Mouse (Mus musculus): ENCODE data around the gene Cfap221. TPM values are rescaled to one million over a fixed set of nuclear protein-coding genes. Genes with fewer than 3 reads are reported as not detected.
A peak's percentile ranks its signal among the peaks of the same experiment; 100 is the strongest.

Cfap221 gene
- 0.55 and 1.5 TPM in 2 replicates for polyA plus RNA-seq (2015; fragmentation: Nextera tagmentation; extraction: Ambion mirVana)

GRCm38 (mm10) chr1:119996798-119997581 lies at the start of gene Cfap221:
Gene Cfap221, minus strand, starts transcription at chr1:119997234.
- 4% methylated on average over 30 of the region's 30 CpGs for WGBS
- 0 out of 2 replicates have a peak within 1 kb of the TSS, but pooled peaks have one; percentile 9 for H3K9ac ChIP-seq
- no peaks in the 10 kb centered on the region for H3K36me3 ChIP-seq
- no peaks in the 10 kb centered on the region for H3K27me3 ChIP-seq
- no peaks in the 10 kb centered on the region for H3K9me3 ChIP-seq (replicated peaks)
- H3K4me3 ChIP-seq (replicated peaks): peak within 1 kb of the TSS; percentile 52
- H3K4me2 ChIP-seq (replicated peaks): peak within 1 kb of the TSS; percentile 79
- ATAC-seq (ENCODE audit: insufficient number of reproducible peaks, low FRiP score, low TSS enrichment, low read depth): peak; percentile 82
- no peak within 1 kb of the TSS for H3K27ac ChIP-seq (replicated peaks)
- H3K4me1 ChIP-seq: no peaks in the 10 kb centered on the region

- Histone ChIP-seq H3K36me3 (no peaks in the 10 kb centered on the region), H3K27ac (replicated peaks) (no peak overlapping the region), H3K9me3 (replicated peaks) (no peaks in the 10 kb centered on the region), H3K4me2 (replicated peaks) (no peak overlapping the region), H3K4me1 (no peaks in the 10 kb centered on the region), H3K9ac (no peak overlapping the region), H3K27me3 (no peaks in the 10 kb centered on the region), H3K4me3 (replicated peaks) (no peak overlapping the region)
- ATAC-seq (ENCODE audit: insufficient number of reproducible peaks, low FRiP score, low TSS enrichment, low read depth): no peak
- 83% methylated on average over 16 of the region's 16 CpGs for WGBS
These were observed 47.5 kb upstream of the Cfap221 start for GRCm38 (mm10) chr1:120044584-120044983.

GRCm38 (mm10) chr1:120042421-120042820 lies 45.4 kb upstream of the Cfap221 start:
- Histone ChIP-seq H3K4me1 (no peaks in the 10 kb centered on the region), H3K4me3 (replicated peaks) (no peak overlapping the region), H3K4me2 (replicated peaks) (no peak overlapping the region), H3K27ac (replicated peaks) (no peak overlapping the region), H3K36me3 (no peaks in the 10 kb centered on the region), H3K9ac (no peak overlapping the region), H3K9me3 (replicated peaks) (no peaks in the 10 kb centered on the region), H3K27me3 (no peaks in the 10 kb centered on the region)
- 67% methylated on average over 8 of the region's 8 CpGs for WGBS
- no peak for ATAC-seq (ENCODE audit: insufficient number of reproducible peaks, low FRiP score, low TSS enrichment, low read depth)

- H3K9ac ChIP-seq: no peak overlapping the region
- no peaks in the 10 kb centered on the region for H3K36me3 ChIP-seq
- no peaks in the 10 kb centered on the region for H3K4me1 ChIP-seq
- H3K27ac ChIP-seq (replicated peaks): no peak overlapping the region
- ATAC-seq (ENCODE audit: insufficient number of reproducible peaks, low FRiP score, low TSS enrichment, low read depth): no peak
- WGBS: 83% methylated on average over 9 of the region's 9 CpGs
- no peaks in the 10 kb centered on the region for H3K9me3 ChIP-seq (replicated peaks)
- H3K4me2 ChIP-seq (replicated peaks): no peak overlapping the region
- no peak overlapping the region for H3K4me3 ChIP-seq (replicated peaks)
- H3K27me3 ChIP-seq: no peaks in the 10 kb centered on the region
These were observed 41.6 kb upstream of the Cfap221 start for GRCm38 (mm10) chr1:120038594-120038993.

- Histone ChIP-seq H3K36me3 (no peaks in the 10 kb centered on the region), H3K4me2 (replicated peaks) (no peak overlapping the region), H3K9ac (no peak overlapping the region), H3K9me3 (replicated peaks) (no peaks in the 10 kb centered on the region), H3K4me1 (peaks cover 8% of the 10 kb centered on the region), H3K4me3 (replicated peaks) (no peak overlapping the region), H3K27ac (replicated peaks) (no peak overlapping the region), H3K27me3 (no peaks in the 10 kb centered on the region)
- WGBS: 59% methylated on average over 9 of the region's 9 CpGs
- no peak for ATAC-seq (ENCODE audit: insufficient number of reproducible peaks, low FRiP score, low TSS enrichment, low read depth)
These were observed 40.1 kb upstream of the Cfap221 start for GRCm38 (mm10) chr1:120037021-120037683.

- 74% methylated on average over 7 of the region's 7 CpGs for WGBS
- ATAC-seq (ENCODE audit: insufficient number of reproducible peaks, low FRiP score, low TSS enrichment, low read depth): no peak
- Histone ChIP-seq H3K4me2 (replicated peaks) (no peak overlapping the region), H3K4me1 (peaks cover 8% of the 10 kb centered on the region), H3K36me3 (no peaks in the 10 kb centered on the region), H3K9me3 (replicated peaks) (no peaks in the 10 kb centered on the region), H3K27ac (replicated peaks) (no peak overlapping the region), H3K4me3 (replicated peaks) (no peak overlapping the region), H3K27me3 (no peaks in the 10 kb centered on the region; the same call in 1 of the 2 replicates), H3K9ac (no peak overlapping the region)
These were observed 38.5 kb upstream of the Cfap221 start for GRCm38 (mm10) chr1:120035456-120036034.

- no peak overlapping the region for H3K4me3 ChIP-seq (replicated peaks)
- H3K9ac ChIP-seq: no peak overlapping the region
- H3K36me3 ChIP-seq: no peaks in the 10 kb centered on the region
- no peaks in the 10 kb centered on the region; the same call in 1 of the 2 replicates for H3K27me3 ChIP-seq
- no peak overlapping the region for H3K27ac ChIP-seq (replicated peaks)
- WGBS: 61% methylated on average over 1 of the region's 1 CpGs
- ATAC-seq (ENCODE audit: insufficient number of reproducible peaks, low FRiP score, low TSS enrichment, low read depth): no peak
- H3K9me3 ChIP-seq (replicated peaks): no peaks in the 10 kb centered on the region
- peaks cover 8% of the 10 kb centered on the region for H3K4me1 ChIP-seq
- no peak overlapping the region for H3K4me2 ChIP-seq (replicated peaks)
These were observed 37.8 kb upstream of the Cfap221 start for GRCm38 (mm10) chr1:120034793-120035192.

GRCm38 (mm10) chr1:120033469-120033854 lies 36.4 kb upstream of the Cfap221 start:
- ATAC-seq (ENCODE audit: insufficient number of reproducible peaks, low FRiP score, low TSS enrichment, low read depth): no peak
- Histone ChIP-seq H3K4me3 (replicated peaks) (no peak overlapping the region), H3K36me3 (no peaks in the 10 kb centered on the region), H3K27me3 (no peaks in the 10 kb centered on the region; the same call in 1 of the 2 replicates), H3K4me2 (replicated peaks) (no peak overlapping the region), H3K4me1 (peaks cover 8% of the 10 kb centered on the region), H3K27ac (replicated peaks) (no peak overlapping the region), H3K9ac (no peak overlapping the region), H3K9me3 (replicated peaks) (no peaks in the 10 kb centered on the region)
- WGBS: 72% methylated on average over 2 of the region's 2 CpGs

GRCm38 (mm10) chr1:120032804-120033468 lies 35.9 kb upstream of the Cfap221 start:
- Histone ChIP-seq H3K4me3 (replicated peaks) (no peak overlapping the region), H3K27me3 (no peaks in the 10 kb centered on the region; the same call in 1 of the 2 replicates), H3K36me3 (no peaks in the 10 kb centered on the region), H3K9ac (no peak overlapping the region), H3K9me3 (replicated peaks) (no peaks in the 10 kb centered on the region), H3K4me2 (replicated peaks) (no peak overlapping the region), H3K4me1 (peaks cover 8% of the 10 kb centered on the region), H3K27ac (replicated peaks) (no peak overlapping the region)
- 0 out of 2 replicates have a peak, but pooled peaks have one; percentile 20 for ATAC-seq (ENCODE audit: insufficient number of reproducible peaks, low FRiP score, low TSS enrichment, low read depth)
- 44% methylated on average over 10 of the region's 10 CpGs for WGBS

GRCm38 (mm10) chr1:120030474-120030873 lies 33.4 kb upstream of the Cfap221 start:
- Histone ChIP-seq H3K4me1 (peaks cover 8% of the 10 kb centered on the region), H3K9ac (no peak overlapping the region), H3K36me3 (no peaks in the 10 kb centered on the region), H3K27me3 (no peaks in the 10 kb centered on the region; the same call in 1 of the 2 replicates), H3K27ac (replicated peaks) (no peak overlapping the region), H3K4me3 (replicated peaks) (no peak overlapping the region), H3K4me2 (replicated peaks) (no peak overlapping the region), H3K9me3 (replicated peaks) (no peaks in the 10 kb centered on the region)
- 84% methylated on average over 3 of the region's 3 CpGs for WGBS
- no peak for ATAC-seq (ENCODE audit: insufficient number of reproducible peaks, low FRiP score, low TSS enrichment, low read depth)

- no peak overlapping the region for H3K27ac ChIP-seq (replicated peaks)
- no peaks in the 10 kb centered on the region; the same call in 1 of the 2 replicates for H3K27me3 ChIP-seq
- peak; percentile 51; the same call in 1 of the 2 replicates for ATAC-seq (ENCODE audit: insufficient number of reproducible peaks, low FRiP score, low TSS enrichment, low read depth)
- WGBS: 47% methylated on average over 4 of the region's 4 CpGs
- H3K4me1 ChIP-seq: 0 out of 2 replicates have a peak, but pooled peaks cover under 1% of the 10 kb centered on the region
- H3K9ac ChIP-seq: no peak overlapping the region
- H3K4me3 ChIP-seq (replicated peaks): no peak overlapping the region
- H3K4me2 ChIP-seq (replicated peaks): no peak overlapping the region
- H3K36me3 ChIP-seq: no peaks in the 10 kb centered on the region
- H3K9me3 ChIP-seq (replicated peaks): no peaks in the 10 kb centered on the region
These were observed 30.7 kb upstream of the Cfap221 start for GRCm38 (mm10) chr1:120027693-120028092.
